In the genomic region with DNA sequence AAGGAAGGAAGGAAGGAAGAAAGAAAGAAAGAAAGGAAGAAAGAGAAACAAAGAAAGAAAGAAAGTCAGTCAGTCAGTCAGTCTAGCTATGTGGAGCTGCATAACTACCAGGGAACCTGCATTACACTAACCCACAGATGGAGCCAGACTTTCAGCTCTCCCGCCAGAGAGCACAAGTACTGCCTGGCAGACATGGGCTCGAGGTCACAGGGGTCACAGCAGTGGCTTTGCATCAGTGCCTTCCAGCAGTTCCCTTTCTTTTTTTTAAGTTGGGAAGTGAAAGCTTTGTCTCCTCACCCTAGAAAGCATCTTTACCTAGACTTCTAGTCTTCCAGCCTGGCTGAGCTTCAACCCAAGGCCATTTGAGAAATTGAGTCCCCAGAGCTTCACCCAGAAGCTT, we compare ENCODE assay signal across 12 mouse cellular contexts. TPM values are rescaled to one million over a fixed set of nuclear protein-coding genes. Genes with fewer than 3 reads are reported as not detected.
DNase-seq lines count a peak whose midpoint lies in the region; ATAC-seq and TF ChIP-seq lines count a peak whose summit lies in the region.
"Had no signal": no experiment of that assay in that cellular context is flagged by ENCODE, and none has a peak within 500 bp of the region (broad histone marks: within the 10 kb centered on the region; RNA-seq: fewer than 3 reads in every experiment).

No protein-coding gene starts in this region.

- TF ChIP-seq CTCF in forebrain, postnatal 0 days (IDR thresholded peaks at IDR 0.05; ENCODE audit: low read depth): no peak
- TF ChIP-seq CTCF in liver, postnatal 0 days (IDR thresholded peaks at IDR 0.05; ENCODE audit: low read depth): 0 out of 2 replicates have a peak, but pooled peaks have one; percentile 4

- H3K4me3 ChIP-seq in forebrain, embryonic 10.5 days: no peak overlapping the region
- no peak overlapping the region for H3K4me3 ChIP-seq in forebrain, postnatal 0 days (ENCODE audit: low read depth, low read length)
- H3K4me3 ChIP-seq in liver, postnatal 0 days (ENCODE audit: low read depth, low read length): no peak overlapping the region
- no peak overlapping the region for H3K4me3 ChIP-seq in liver, embryonic 11.5 days (ENCODE audit: low read depth, low read length)
- H3K4me3 ChIP-seq: limb, embryonic 15.5 days had no signal

- no peak for DNase-seq in forebrain, embryonic 10.5 days (ENCODE audit: extremely low spot score, low spot score)
- DNase-seq in forebrain, postnatal 0 days: no peak
- DNase-seq in liver, postnatal 0 days: no peak
- DNase-seq in liver, embryonic 11.5 days (ENCODE audit: low spot score): no peak
- DNase-seq in kidney, adult 9 months: peak; percentile 61
- DNase-seq in retina, embryonic 14.5 days (ENCODE audit: low spot score): peak; percentile 49
- no peak for DNase-seq in ovary, postnatal 10 days (ENCODE audit: low spot score)
- no peak for DNase-seq in urinary bladder, postnatal 25 days (ENCODE audit: low spot score)
- DNase-seq: thymus, postnatal 25 days had no signal

- peak overlapping the region; percentile 53; the same call in 1 of the 2 replicates for H3K27ac ChIP-seq in forebrain, embryonic 10.5 days
- no peak overlapping the region for H3K27ac ChIP-seq in forebrain, postnatal 0 days (ENCODE audit: low read depth, low read length)
- H3K27ac ChIP-seq in liver, postnatal 0 days (ENCODE audit: low read depth): no peak overlapping the region
- no peak overlapping the region for H3K27ac ChIP-seq in liver, embryonic 11.5 days (ENCODE audit: low read depth, low read length)
- H3K27ac ChIP-seq: limb, embryonic 15.5 days had no signal

- H3K36me3 ChIP-seq in forebrain, embryonic 10.5 days (replicated peaks): peaks cover 7% of the 10 kb centered on the region
- no peaks in the 10 kb centered on the region for H3K36me3 ChIP-seq in forebrain, postnatal 0 days (ENCODE audit: insufficient read depth)
- peaks cover 3% of the 10 kb centered on the region; the same call in 1 of the 2 replicates for H3K36me3 ChIP-seq in liver, postnatal 0 days (replicated peaks; ENCODE audit: insufficient read depth, low read length)
- no peaks in the 10 kb centered on the region for H3K36me3 ChIP-seq in liver, embryonic 11.5 days (ENCODE audit: control insufficient read depth, insufficient read depth, low read length)

- no peak for ATAC-seq in forebrain, postnatal 0 days
- no peak for ATAC-seq in liver, postnatal 0 days
- no peak for ATAC-seq in liver, embryonic 11.5 days (replicated peaks; ENCODE audit: low FRiP score)
- ATAC-seq: CD4-positive, CD25-positive, alpha-beta regulatory T cell, adult 4 months had no signal

- 28% methylated on average over 2 of the region's 2 CpGs for WGBS in forebrain, embryonic 10.5 days
- WGBS in forebrain, postnatal 0 days: 36% methylated on average over 2 of the region's 2 CpGs
- WGBS in liver, postnatal 0 days (ENCODE audit: insufficient replicate concordance): 52% methylated on average over 2 of the region's 2 CpGs
- WGBS in liver, embryonic 11.5 days: 34% methylated on average over 2 of the region's 2 CpGs

- no peaks in the 10 kb centered on the region for H3K27me3 ChIP-seq in forebrain, embryonic 10.5 days (ENCODE audit: poor library complexity, severe bottlenecking)
- H3K27me3 ChIP-seq in forebrain, postnatal 0 days (ENCODE audit: insufficient read depth, low read length): no peaks in the 10 kb centered on the region
- H3K27me3 ChIP-seq in liver, postnatal 0 days (ENCODE audit: insufficient read depth, low read length): no peaks in the 10 kb centered on the region
- no peaks in the 10 kb centered on the region for H3K27me3 ChIP-seq in liver, embryonic 11.5 days (replicated peaks; ENCODE audit: control insufficient read depth, insufficient read depth, low read length)
- H3K27me3 ChIP-seq: limb, embryonic 15.5 days had no signal

- no peak overlapping the region for H3K4me2 ChIP-seq in forebrain, postnatal 0 days (ENCODE audit: low read depth)
- no peak overlapping the region for H3K4me2 ChIP-seq in liver, postnatal 0 days (ENCODE audit: low read depth, low read length)
- H3K4me2 ChIP-seq in liver, embryonic 11.5 days: no peak overlapping the region
- H3K4me2 ChIP-seq: limb, embryonic 15.5 days had no signal

- peaks cover 23% of the 10 kb centered on the region for H3K4me1 ChIP-seq in forebrain, embryonic 10.5 days
- no peaks in the 10 kb centered on the region for H3K4me1 ChIP-seq in forebrain, postnatal 0 days (ENCODE audit: insufficient read depth)
- 0 out of 2 replicates have a peak, but pooled peaks cover 2% of the 10 kb centered on the region for H3K4me1 ChIP-seq in liver, postnatal 0 days (ENCODE audit: insufficient read depth)
- H3K4me1 ChIP-seq in liver, embryonic 11.5 days (replicated peaks; ENCODE audit: control insufficient read depth, insufficient read depth, low read length): peaks cover 14% of the 10 kb centered on the region

- no peak for TF ChIP-seq EP300 in liver, postnatal 0 days (IDR thresholded peaks at IDR 0.05; ENCODE audit: low read depth)

- H3K9ac ChIP-seq in forebrain, postnatal 0 days: no peak overlapping the region
- H3K9ac ChIP-seq in liver, postnatal 0 days (replicated peaks): no peak overlapping the region
- H3K9ac ChIP-seq in liver, embryonic 11.5 days (ENCODE audit: low read depth, low read length): no peak overlapping the region
- H3K9ac ChIP-seq: limb, embryonic 15.5 days had no signal

- no peaks in the 10 kb centered on the region for H3K9me3 ChIP-seq in forebrain, embryonic 10.5 days
- no peaks in the 10 kb centered on the region for H3K9me3 ChIP-seq in forebrain, postnatal 0 days (ENCODE audit: low read length)
- H3K9me3 ChIP-seq in liver, postnatal 0 days (ENCODE audit: low read length): no peaks in the 10 kb centered on the region
- no peaks in the 10 kb centered on the region for H3K9me3 ChIP-seq in liver, embryonic 11.5 days (ENCODE audit: control insufficient read depth, low read length)
- H3K9me3 ChIP-seq: limb, embryonic 15.5 days had no signal

RNA-seq across cellular contexts. Expression of a gene that starts 14.8 kb away (rescaled TPM):
- polyA plus RNA-seq in forebrain, embryonic 10.5 days (2016; fragmentation: Nextera tagmentation; extraction: Ambion mirVana): 4.0 and 4.2 TPM in 2 replicates
- total RNA-seq in forebrain, postnatal 0 days (2014; rRNA removed): 0.23 and 1.5 TPM in 2 replicates
- 0.28 and 0.29 TPM in 2 replicates for polyA plus RNA-seq in forebrain, postnatal 0 days (2015; fragmentation: Nextera tagmentation; extraction: Ambion mirVana)
- 0.33 and 0.54 TPM in 2 replicates for polyA plus RNA-seq in liver, postnatal 0 days (2015; fragmentation: Nextera tagmentation; extraction: Ambion mirVana)
- 2.1 and 2.4 TPM in 2 replicates for polyA plus RNA-seq in liver, embryonic 11.5 days (2014; fragmentation: Nextera tagmentation; extraction: Ambion mirVana)

RNA-seq across cellular contexts. Expression of a gene that starts 20.5 kb away (rescaled TPM):
- 76.7 and 79.1 TPM in 2 replicates for polyA plus RNA-seq in forebrain, embryonic 10.5 days (2016; fragmentation: Nextera tagmentation; extraction: Ambion mirVana)
- 37.0 and 41.7 TPM in 2 replicates for total RNA-seq in forebrain, postnatal 0 days (2014; rRNA removed)
- 43.1 and 62.2 TPM in 2 replicates for polyA plus RNA-seq in forebrain, postnatal 0 days (2015; fragmentation: Nextera tagmentation; extraction: Ambion mirVana)
- polyA plus RNA-seq in liver, postnatal 0 days (2015; fragmentation: Nextera tagmentation; extraction: Ambion mirVana): 64.8 and 72.5 TPM in 2 replicates
- 70.7 and 74.5 TPM in 2 replicates for polyA plus RNA-seq in liver, embryonic 11.5 days (2014; fragmentation: Nextera tagmentation; extraction: Ambion mirVana)

RNA-seq across cellular contexts. Expression of a gene that starts 24.1 kb away (rescaled TPM):
- polyA plus RNA-seq in forebrain, embryonic 10.5 days (2016; fragmentation: Nextera tagmentation; extraction: Ambion mirVana): 29.4 and 30.9 TPM in 2 replicates
- 30.9 and 31.4 TPM in 2 replicates for total RNA-seq in forebrain, postnatal 0 days (2014; rRNA removed)
- 40.3 and 46.1 TPM in 2 replicates for polyA plus RNA-seq in forebrain, postnatal 0 days (2015; fragmentation: Nextera tagmentation; extraction: Ambion mirVana)
- polyA plus RNA-seq in liver, postnatal 0 days (2015; fragmentation: Nextera tagmentation; extraction: Ambion mirVana): 6.5 and 7.3 TPM in 2 replicates
- 9.9 and 10.7 TPM in 2 replicates for polyA plus RNA-seq in liver, embryonic 11.5 days (2014; fragmentation: Nextera tagmentation; extraction: Ambion mirVana)

RNA-seq across cellular contexts. Expression of a gene that starts 26.9 kb away (rescaled TPM):
- 20.0 and 21.9 TPM in 2 replicates for polyA plus RNA-seq in forebrain, embryonic 10.5 days (2016; fragmentation: Nextera tagmentation; extraction: Ambion mirVana)
- 10.3 and 16.5 TPM in 2 replicates for total RNA-seq in forebrain, postnatal 0 days (2014; rRNA removed)
- 32.5 and 37.1 TPM in 2 replicates for polyA plus RNA-seq in forebrain, postnatal 0 days (2015; fragmentation: Nextera tagmentation; extraction: Ambion mirVana)
- 127 and 143 TPM in 2 replicates for polyA plus RNA-seq in liver, postnatal 0 days (2015; fragmentation: Nextera tagmentation; extraction: Ambion mirVana)
- polyA plus RNA-seq in liver, embryonic 11.5 days (2014; fragmentation: Nextera tagmentation; extraction: Ambion mirVana): 96.5 and 110 TPM in 2 replicates
- total RNA-seq: neutrophil, adult 5-6 weeks had no signal

RNA-seq across cellular contexts. Expression of a gene that starts 34.1 kb away (rescaled TPM):
- 63.3 and 73.0 TPM in 2 replicates for polyA plus RNA-seq in forebrain, embryonic 10.5 days (2016; fragmentation: Nextera tagmentation; extraction: Ambion mirVana)
- total RNA-seq in forebrain, postnatal 0 days (2014; rRNA removed): 29.8 and 40.2 TPM in 2 replicates
- 8.0 and 13.2 TPM in 2 replicates for polyA plus RNA-seq in forebrain, postnatal 0 days (2015; fragmentation: Nextera tagmentation; extraction: Ambion mirVana)
- polyA plus RNA-seq in liver, postnatal 0 days (2015; fragmentation: Nextera tagmentation; extraction: Ambion mirVana): 2.7 and 3.4 TPM in 2 replicates
- polyA plus RNA-seq in liver, embryonic 11.5 days (2014; fragmentation: Nextera tagmentation; extraction: Ambion mirVana): 22.2 and 25.7 TPM in 2 replicates

Comparison
In these comparisons a context has a peak if more than half of its experiments do, and no peak if none do; other contexts are left out.
1. DNase-seq: peak in kidney, adult 9 months (single experiment) and retina, embryonic 14.5 days (single experiment); none in forebrain, embryonic 10.5 days (single experiment), forebrain, postnatal 0 days (single experiment), liver, postnatal 0 days (single experiment), liver, embryonic 11.5 days (single experiment), ovary, postnatal 10 days (single experiment) and urinary bladder, postnatal 25 days (single experiment).